Mouse (Mus musculus): ENCODE results near the gene Calhm2.

Calhm2 gene

GRCm38 (mm10) chr19:47137771-47138421, at the start of gene Calhm2:
Gene Calhm2, minus strand, starts transcription at chr19:47138294.
- DNase-seq, result no peak

- DNase-seq, result peak; percentile 62
Measured at GRCm38 (mm10) chr19:47186514-47187275, 48.6 kb upstream of the Calhm2 start.

GRCm38 (mm10) chr19:47184736-47185135, 46.6 kb upstream of the Calhm2 start:
- peak; percentile 15 for DNase-seq

- peak; percentile 48 for DNase-seq
Measured at GRCm38 (mm10) chr19:47184221-47184620, 46.1 kb upstream of the Calhm2 start.

- peak; percentile 41 for DNase-seq
Measured at GRCm38 (mm10) chr19:47180011-47180410, 41.9 kb upstream of the Calhm2 start.

GRCm38 (mm10) chr19:47179272-47179809, 41.2 kb upstream of the Calhm2 start:
- peak; percentile 82 for DNase-seq

- DNase-seq, result peak; percentile 83
Measured at GRCm38 (mm10) chr19:47178431-47179271, 40.6 kb upstream of the Calhm2 start, which contains the start of gene Neurl1a. Gene Neurl1a, plus strand, starts transcription at chr19:47178820.

- DNase-seq, result peak; percentile 80
Measured at GRCm38 (mm10) chr19:47178001-47178400, 39.9 kb upstream of the Calhm2 start.

- peak; percentile 36 for DNase-seq
Measured at GRCm38 (mm10) chr19:47176916-47177505, 38.9 kb upstream of the Calhm2 start.

- DNase-seq, result no peak
Measured at GRCm38 (mm10) chr19:47175472-47175871, 37.4 kb upstream of the Calhm2 start.

GRCm38 (mm10) chr19:47174515-47174914, 36.4 kb upstream of the Calhm2 start:
- peak; percentile 58 for DNase-seq

- DNase-seq, result peak; percentile 71
Measured at GRCm38 (mm10) chr19:47168793-47169412, 30.8 kb upstream of the Calhm2 start.

- peak; percentile 43 for DNase-seq
Measured at GRCm38 (mm10) chr19:47168223-47168622, 30.1 kb upstream of the Calhm2 start.

GRCm38 (mm10) chr19:47167617-47168214, 29.6 kb upstream of the Calhm2 start:
- DNase-seq, result peak; percentile 20

- no peak for DNase-seq
Measured at GRCm38 (mm10) chr19:47166758-47167157, 28.7 kb upstream of the Calhm2 start.

- DNase-seq, result no peak
Measured at GRCm38 (mm10) chr19:47163176-47163744, 25.2 kb upstream of the Calhm2 start.

- DNase-seq, result no peak
Measured at GRCm38 (mm10) chr19:47161669-47162068, 23.6 kb upstream of the Calhm2 start.

GRCm38 (mm10) chr19:47157664-47158063, 19.6 kb upstream of the Calhm2 start, which contains the start of gene Calhm3:
Gene Calhm3, minus strand, starts transcription at chr19:47157764.
- DNase-seq, result no peak

- no peak for DNase-seq
Measured at GRCm38 (mm10) chr19:47153767-47154166, 15.7 kb upstream of the Calhm2 start.

- DNase-seq, result no peak
Measured at GRCm38 (mm10) chr19:47152062-47152369, 13.9 kb upstream of the Calhm2 start.

- DNase-seq, result peak; percentile 57
Measured at GRCm38 (mm10) chr19:47151332-47152061, 13.4 kb upstream of the Calhm2 start.
